Mouse (Mus musculus): ENCODE results near the gene Gm3182. TPM values are rescaled to one million over a fixed set of nuclear protein-coding genes. Genes with fewer than 3 reads are reported as not detected.
"Not testable (repeated sequence)": the region's sequence is repeated elsewhere in the genome, so short reads cannot be mapped to it uniquely, and the experiment has no call there.

The Gm3182 gene
- polyA plus RNA-seq (2015; fragmentation: Nextera tagmentation; extraction: Ambion mirVana), result not detected in 2 replicates

- H3K9ac ChIP-seq; H3K4me3 ChIP-seq; H3K4me2 ChIP-seq; H3K27ac ChIP-seq; H3K36me3 ChIP-seq; H3K27me3 ChIP-seq; ATAC-seq (ENCODE audit: insufficient number of reproducible peaks, insufficient read depth, low FRiP score, low TSS enrichment, low read depth); H3K9me3 ChIP-seq; H3K4me1 ChIP-seq: not testable (repeated sequence)
- WGBS, result 88% methylated on average over 1 of the region's 2 CpGs
These were observed at the start of gene Gm3182 for GRCm38 (mm10) chr14:4481445-4481844. TSS of gene Gm3182 (plus strand) at chr14:4481745.

- 2% methylated on average over 17 of the region's 25 CpGs for WGBS
- H3K9me3 ChIP-seq; H3K4me1 ChIP-seq; ATAC-seq (ENCODE audit: insufficient number of reproducible peaks, insufficient read depth, low FRiP score, low TSS enrichment, low read depth); H3K27ac ChIP-seq; H3K9ac ChIP-seq; H3K36me3 ChIP-seq; H3K27me3 ChIP-seq: not testable (repeated sequence)
- Histone ChIP-seq H3K4me3 (peak overlapping the region; percentile 38), H3K4me2 (peak overlapping the region; percentile 58)
These were observed 17.9 kb downstream of the Gm3182 start for GRCm38 (mm10) chr14:4499425-4499824.

Other genes starting within 250 kb of the Gm3182 start
- gene Gm3138, start 232.1 kb upstream of the Gm3182 start, polyA plus RNA-seq (2015; fragmentation: Nextera tagmentation; extraction: Ambion mirVana), result not detected in 2 replicates
- not detected in 2 replicates for gene Gm3149, start 164.5 kb upstream of the Gm3182 start, polyA plus RNA-seq (2015; fragmentation: Nextera tagmentation; extraction: Ambion mirVana)
- gene 2610042L04Rik, start 147.0 kb upstream of the Gm3182 start, polyA plus RNA-seq (2015; fragmentation: Nextera tagmentation; extraction: Ambion mirVana), result 0.30 and 0.59 TPM in 2 replicates
- gene Gm3159, start 84.2 kb upstream of the Gm3182 start, polyA plus RNA-seq (2015; fragmentation: Nextera tagmentation; extraction: Ambion mirVana), result not detected in 2 replicates
- 0.98 TPM in 1 of 2 replicates, not detected in the other for gene Gm3164, start 66.3 kb upstream of the Gm3182 start, polyA plus RNA-seq (2015; fragmentation: Nextera tagmentation; extraction: Ambion mirVana)
- gene Gm3173, start 50.8 kb upstream of the Gm3182 start, polyA plus RNA-seq (2015; fragmentation: Nextera tagmentation; extraction: Ambion mirVana), result not detected in 2 replicates
- not detected in 2 replicates for gene Gm3047, start 73.7 kb downstream of the Gm3182 start, polyA plus RNA-seq (2015; fragmentation: Nextera tagmentation; extraction: Ambion mirVana)
- not detected in 2 replicates for gene Gm8159, start 150.6 kb downstream of the Gm3182 start, polyA plus RNA-seq (2015; fragmentation: Nextera tagmentation; extraction: Ambion mirVana)
- not detected in 2 replicates for gene Gm3239, start 182.4 kb downstream of the Gm3182 start, polyA plus RNA-seq (2015; fragmentation: Nextera tagmentation; extraction: Ambion mirVana)
- not detected in 2 replicates for gene Gm7876, start 227.5 kb downstream of the Gm3182 start, polyA plus RNA-seq (2015; fragmentation: Nextera tagmentation; extraction: Ambion mirVana)
- gene Gm3252, start 245.0 kb downstream of the Gm3182 start, polyA plus RNA-seq (2015; fragmentation: Nextera tagmentation; extraction: Ambion mirVana), result 0.39 and 0.43 TPM in 2 replicates